Mouse (Mus musculus): ENCODE results near the gene Akr1c14. TPM values are rescaled to one million over a fixed set of nuclear protein-coding genes. Genes with fewer than 3 reads are reported as not detected.
A peak's percentile ranks its signal among the peaks of the same experiment; 100 is the strongest.
"Not testable (repeated sequence)": the region's sequence is repeated elsewhere in the genome, so short reads cannot be mapped to it uniquely, and the experiment has no call there.

Gene Akr1c14
- polyA plus RNA-seq, 1 experiment from 2014 or later = 1.6 TPM

GRCm38 (mm10) chr13:4058239-4058638 is 9.4 kb downstream of the Akr1c14 start:
- H3K4me2 ChIP-seq (replicated peaks); H3K27ac ChIP-seq; H3K9me3 ChIP-seq; H3K36me3 ChIP-seq; H3K4me3 ChIP-seq; ATAC-seq (ENCODE audit: low FRiP score, low read depth); H3K4me1 ChIP-seq; H3K9ac ChIP-seq; H3K27me3 ChIP-seq: not testable (repeated sequence)
- 71% methylated on average over 2 of the region's 2 CpGs for WGBS

- H3K9ac ChIP-seq = no peak overlapping the region
- no peak overlapping the region for H3K4me3 ChIP-seq
- 0 out of 2 replicates have a peak overlapping the region, but pooled peaks have one; percentile 5 for H3K4me2 ChIP-seq (replicated peaks)
- 58% methylated on average over 5 of the region's 5 CpGs for WGBS
- 0 out of 2 replicates have a peak, but pooled peaks cover 4% of the 10 kb centered on the region for H3K4me1 ChIP-seq
- no peaks in the 10 kb centered on the region for H3K27me3 ChIP-seq
- peak; percentile 57; the same call in 1 of the 2 replicates for ATAC-seq (ENCODE audit: low FRiP score, low read depth)
- H3K36me3 ChIP-seq = no peaks in the 10 kb centered on the region
- no peaks in the 10 kb centered on the region for H3K9me3 ChIP-seq
- no peak overlapping the region for H3K27ac ChIP-seq
Measured at GRCm38 (mm10) chr13:4059363-4059762, 10.6 kb downstream of the Akr1c14 start.

- Histone ChIP-seq H3K27me3 (no peaks in the 10 kb centered on the region), H3K4me1 (0 out of 2 replicates have a peak, but pooled peaks cover 4% of the 10 kb centered on the region), H3K4me2 (replicated peaks) (no peak overlapping the region), H3K36me3 (no peaks in the 10 kb centered on the region), H3K9me3 (no peaks in the 10 kb centered on the region), H3K27ac (no peak overlapping the region), H3K9ac (no peak overlapping the region), H3K4me3 (no peak overlapping the region)
- 77% methylated on average over 3 of the region's 3 CpGs for WGBS
- no peak for ATAC-seq (ENCODE audit: low FRiP score, low read depth)
Measured at GRCm38 (mm10) chr13:4060214-4060730, 11.5 kb downstream of the Akr1c14 start.

- ATAC-seq (ENCODE audit: low FRiP score, low read depth) = 0 out of 2 replicates have a peak, but pooled peaks have one; percentile 51
Measured at GRCm38 (mm10) chr13:4076517-4077435, 28.0 kb downstream of the Akr1c14 start.

GRCm38 (mm10) chr13:4079876-4080275 is 31.1 kb downstream of the Akr1c14 start:
- no peak for ATAC-seq (ENCODE audit: low FRiP score, low read depth)
- H3K9ac ChIP-seq = no peak overlapping the region

More at GRCm38 (mm10) chr13:4076517-4077435, 28.0 kb downstream of the Akr1c14 start:
- WGBS = 70% methylated on average over 9 of the region's 9 CpGs
- H3K36me3 ChIP-seq = no peaks in the 10 kb centered on the region
- H3K27ac ChIP-seq = no peak overlapping the region
- no peak overlapping the region for H3K9ac ChIP-seq
- no peak overlapping the region for H3K4me3 ChIP-seq
- no peaks in the 10 kb centered on the region for H3K27me3 ChIP-seq
- H3K4me1 ChIP-seq = no peaks in the 10 kb centered on the region
- no peak overlapping the region for H3K4me2 ChIP-seq (replicated peaks)
- H3K9me3 ChIP-seq = no peaks in the 10 kb centered on the region

GRCm38 (mm10) chr13:4101691-4102090 is 52.9 kb downstream of the Akr1c14 start:
- no peak overlapping the region for H3K9ac ChIP-seq
- H3K4me3 ChIP-seq = no peak overlapping the region
- H3K9me3 ChIP-seq = no peaks in the 10 kb centered on the region
- no peaks in the 10 kb centered on the region for H3K27me3 ChIP-seq
- no peak overlapping the region for H3K27ac ChIP-seq
- no peak for ATAC-seq (ENCODE audit: low FRiP score, low read depth)
- H3K4me1 ChIP-seq = no peaks in the 10 kb centered on the region
- no peaks in the 10 kb centered on the region for H3K36me3 ChIP-seq
- H3K4me2 ChIP-seq (replicated peaks) = no peak overlapping the region

More at GRCm38 (mm10) chr13:4079876-4080275, 31.1 kb downstream of the Akr1c14 start:
- H3K4me1 ChIP-seq = no peaks in the 10 kb centered on the region
- H3K4me3 ChIP-seq = no peak overlapping the region
- no peaks in the 10 kb centered on the region for H3K36me3 ChIP-seq
- no peaks in the 10 kb centered on the region for H3K27me3 ChIP-seq
- no peaks in the 10 kb centered on the region for H3K9me3 ChIP-seq
- no peak overlapping the region for H3K4me2 ChIP-seq (replicated peaks)
- H3K27ac ChIP-seq = no peak overlapping the region

GRCm38 (mm10) chr13:4102721-4103120 is 53.9 kb downstream of the Akr1c14 start:
- no peaks in the 10 kb centered on the region for H3K27me3 ChIP-seq
- H3K4me1 ChIP-seq = no peaks in the 10 kb centered on the region
- no peak overlapping the region for H3K9ac ChIP-seq
- no peak for ATAC-seq (ENCODE audit: low FRiP score, low read depth)
- H3K4me2 ChIP-seq (replicated peaks) = no peak overlapping the region
- H3K27ac ChIP-seq = no peak overlapping the region
- no peak overlapping the region for H3K4me3 ChIP-seq
- H3K9me3 ChIP-seq = no peaks in the 10 kb centered on the region
- no peaks in the 10 kb centered on the region for H3K36me3 ChIP-seq

GRCm38 (mm10) chr13:4110281-4111188 is 61.7 kb downstream of the Akr1c14 start:
- Histone ChIP-seq H3K27me3 (no peaks in the 10 kb centered on the region), H3K4me3 (no peak overlapping the region), H3K36me3 (no peaks in the 10 kb centered on the region), H3K27ac (no peak overlapping the region), H3K9ac (no peak overlapping the region), H3K9me3 (no peaks in the 10 kb centered on the region), H3K4me2 (replicated peaks) (no peak overlapping the region), H3K4me1 (no peaks in the 10 kb centered on the region)
- WGBS = 29% methylated on average over 6 of the region's 6 CpGs
- ATAC-seq (ENCODE audit: low FRiP score, low read depth) = peak; percentile 75; the same call in 1 of the 2 replicates

GRCm38 (mm10) chr13:4119181-4119904 is 70.5 kb downstream of the Akr1c14 start:
- Histone ChIP-seq H3K4me3 (no peak overlapping the region), H3K4me1 (no peaks in the 10 kb centered on the region), H3K9ac (no peak overlapping the region), H3K27me3 (no peaks in the 10 kb centered on the region), H3K36me3 (no peaks in the 10 kb centered on the region), H3K4me2 (replicated peaks) (no peak overlapping the region), H3K27ac (no peak overlapping the region), H3K9me3 (no peaks in the 10 kb centered on the region)
- no peak for ATAC-seq (ENCODE audit: low FRiP score, low read depth)
- 70% methylated on average over 2 of the region's 2 CpGs for whole genome bisulfite sequencing

GRCm38 (mm10) chr13:4123146-4123545 is 74.3 kb downstream of the Akr1c14 start:
- ATAC-seq (ENCODE audit: low FRiP score, low read depth) = no peak
- H3K4me2 ChIP-seq (replicated peaks) = no peak overlapping the region
- no peak overlapping the region for H3K27ac ChIP-seq
- no peaks in the 10 kb centered on the region for H3K4me1 ChIP-seq
- H3K9ac ChIP-seq = no peak overlapping the region
- no peaks in the 10 kb centered on the region for H3K27me3 ChIP-seq
- H3K9me3 ChIP-seq = peaks cover 5% of the 10 kb centered on the region; the same call in 1 of the 2 replicates
- 76% methylated on average over 7 of the region's 7 CpGs for WGBS
- no peak overlapping the region for H3K4me3 ChIP-seq
- H3K36me3 ChIP-seq = no peaks in the 10 kb centered on the region

- not testable (repeated sequence) for H3K27ac ChIP-seq; H3K4me1 ChIP-seq; H3K9ac ChIP-seq; H3K9me3 ChIP-seq; H3K27me3 ChIP-seq; H3K36me3 ChIP-seq; ATAC-seq (ENCODE audit: low FRiP score, low read depth); H3K4me2 ChIP-seq (replicated peaks); H3K4me3 ChIP-seq
- WGBS = 94% methylated on average over 6 of the region's 6 CpGs
Measured at GRCm38 (mm10) chr13:4124471-4124870, 75.7 kb downstream of the Akr1c14 start.

All from limb, embryonic 13.5 days (tissue).